Mouse (Mus musculus) E14TG2a.4 (cell line): ENCODE results near the gene Hmga2.
"Not testable (repeated sequence)": the region's sequence is repeated elsewhere in the genome, so short reads cannot be mapped to it uniquely, and the experiment has no call there.

Source experiments
- CTCF ChIP-seq: conservative IDR thresholded peaks from 2 replicates; pipeline ENCODE4 v1.5.1; 2014; ENCODE audit warnings: low read length
- NANOG ChIP-seq: IDR thresholded peaks from 2 replicates; pipeline ENCODE4 v1.6.1; 2014; ENCODE audit warnings: borderline replicate concordance, low read length, mixed read lengths
- POU5F1 ChIP-seq: IDR thresholded peaks from 2 replicates; pipeline ENCODE4 v1.6.1; 2014; ENCODE audit warnings: low read length, borderline replicate concordance

GRCm38 (mm10) chr10:120363298-120363982 is 112.8 kb downstream of the Hmga2 start:
- not testable (repeated sequence) for TF ChIP-seq CTCF, POU5F1, NANOG
